Mouse (Mus musculus): ENCODE data around the gene P2rx1. TPM values are rescaled to one million over a fixed set of nuclear protein-coding genes. Genes with fewer than 3 reads are reported as not detected.
A peak's percentile ranks its signal among the peaks of the same experiment; 100 is the strongest.

P2rx1 gene
- polyA plus RNA-seq, 1 experiment from 2014 or later, result 1.9 TPM

DNA sequence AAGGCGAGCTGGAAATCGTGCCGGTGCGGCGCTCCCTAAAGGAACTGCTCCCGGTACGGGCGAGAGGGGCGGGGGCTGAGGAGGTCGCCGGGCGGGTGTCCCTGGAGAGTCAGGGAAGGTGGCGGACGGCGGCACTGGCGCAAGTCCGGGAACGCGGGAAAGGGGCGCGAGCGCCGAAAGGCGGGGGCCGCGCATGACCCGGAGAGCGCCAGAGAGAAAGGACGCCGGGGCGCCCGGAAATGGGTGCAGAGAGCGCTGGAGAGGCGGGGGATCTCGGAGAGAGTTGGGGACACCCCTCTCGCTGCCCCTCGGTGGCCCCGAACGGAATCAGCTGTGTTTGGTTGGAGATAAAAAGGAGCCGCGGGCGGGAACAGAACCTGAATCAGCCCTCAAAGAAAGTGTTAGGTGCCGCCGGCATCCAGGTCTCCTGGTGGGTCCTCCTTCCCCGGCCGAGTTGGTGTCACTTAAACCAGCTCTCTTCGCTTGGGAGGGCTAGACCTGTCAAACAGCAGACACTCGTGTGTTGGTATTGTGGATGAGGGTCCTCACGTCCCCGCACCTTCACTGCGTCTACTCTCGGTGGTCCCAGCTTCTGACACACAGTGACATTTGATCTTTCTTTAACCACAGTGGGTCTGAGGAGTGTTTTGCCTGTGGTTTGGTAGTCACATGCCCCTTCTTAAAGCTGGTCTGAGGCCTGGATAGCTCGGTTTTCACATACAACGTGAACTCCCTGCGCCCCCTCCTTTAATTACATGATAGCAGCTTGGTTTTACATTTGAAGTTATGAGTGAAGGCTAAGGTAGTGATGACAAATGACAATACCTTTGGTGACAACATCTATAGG is 49.4 kb downstream of the P2rx1 start:
- H3K4me3 ChIP-seq (ENCODE audit: low read depth, low read length), result peak overlapping the region; percentile 87
- peaks cover 31% of the 10 kb centered on the region for H3K36me3 ChIP-seq (ENCODE audit: insufficient read depth)
- WGBS, result 1% methylated on average over 55 of the region's 55 CpGs
- DNase-seq, result peak; percentile 59
- TF ChIP-seq CTCF (IDR thresholded peaks at IDR 0.05; ENCODE audit: low read depth), result no peak
- H3K27ac ChIP-seq (ENCODE audit: low read depth), result peak overlapping the region; percentile 88
- peak overlapping the region; percentile 84 for H3K4me2 ChIP-seq
- peak; percentile 73 for ATAC-seq (ENCODE audit: insufficient read depth)
- peak overlapping the region; percentile 88 for H3K9ac ChIP-seq
- H3K4me1 ChIP-seq (ENCODE audit: insufficient read depth), result 0 out of 2 replicates have a peak, but pooled peaks cover 6% of the 10 kb centered on the region
- no peaks in the 10 kb centered on the region for H3K27me3 ChIP-seq (ENCODE audit: insufficient read depth, low read length)
- H3K9me3 ChIP-seq (ENCODE audit: low read depth, low read length), result no peaks in the 10 kb centered on the region

DNA sequence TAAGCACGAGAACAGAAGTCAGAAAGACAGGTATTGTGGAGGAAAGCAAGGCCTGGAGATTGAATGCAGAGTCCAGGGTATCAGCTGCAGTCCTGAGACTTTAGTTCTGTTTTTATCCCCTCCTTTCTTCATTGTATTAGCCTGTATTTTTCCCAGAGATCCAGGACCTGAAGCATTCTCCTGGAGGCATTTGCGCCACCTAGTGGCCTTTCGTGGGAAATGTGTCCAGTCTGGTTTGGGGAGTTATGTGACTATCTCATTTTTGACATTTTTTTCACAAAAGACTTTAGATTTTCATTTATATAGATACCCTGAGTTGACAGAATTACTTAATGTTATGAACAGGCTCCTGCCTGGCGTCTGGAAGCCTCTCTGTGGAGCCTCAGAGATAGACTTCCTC is 50.4 kb downstream of the P2rx1 start:
- Histone ChIP-seq H3K9ac (no peak overlapping the region), H3K4me1 (ENCODE audit: insufficient read depth) (0 out of 2 replicates have a peak, but pooled peaks cover 6% of the 10 kb centered on the region), H3K27ac (ENCODE audit: low read depth) (no peak overlapping the region), H3K27me3 (ENCODE audit: insufficient read depth, low read length) (no peaks in the 10 kb centered on the region), H3K4me2 (peak overlapping the region; percentile 84), H3K4me3 (ENCODE audit: low read depth, low read length) (peak overlapping the region; percentile 87; the same call in 1 of the 2 replicates), H3K36me3 (ENCODE audit: insufficient read depth) (peaks cover 41% of the 10 kb centered on the region), H3K9me3 (ENCODE audit: low read depth, low read length) (no peaks in the 10 kb centered on the region)
- DNase-seq (peak; percentile 96), ATAC-seq (ENCODE audit: insufficient read depth) (no peak)
- 0% methylated on average over 4 of the region's 4 CpGs for WGBS
- TF ChIP-seq CTCF (IDR thresholded peaks at IDR 0.05; ENCODE audit: low read depth), result peak; percentile 87

- Histone ChIP-seq H3K9me3 (ENCODE audit: low read depth, low read length) (no peaks in the 10 kb centered on the region), H3K27ac (ENCODE audit: low read depth) (no peak overlapping the region), H3K9ac (no peak overlapping the region), H3K4me2 (no peak overlapping the region), H3K36me3 (ENCODE audit: insufficient read depth) (peaks cover 70% of the 10 kb centered on the region), H3K4me3 (ENCODE audit: low read depth, low read length) (no peak overlapping the region), H3K27me3 (ENCODE audit: insufficient read depth, low read length) (no peaks in the 10 kb centered on the region), H3K4me1 (ENCODE audit: insufficient read depth) (0 out of 2 replicates have a peak, but pooled peaks cover 6% of the 10 kb centered on the region)
- ATAC-seq (ENCODE audit: insufficient read depth), result no peak
- no peak for DNase-seq
- TF ChIP-seq CTCF (IDR thresholded peaks at IDR 0.05; ENCODE audit: low read depth), result no peak
- 88% methylated on average over 1 of the region's 1 CpGs for WGBS
Observed at GRCm38 (mm10) chr11:73052795-73053194, 53.9 kb downstream of the P2rx1 start.

- H3K27me3 ChIP-seq (ENCODE audit: insufficient read depth, low read length), result no peaks in the 10 kb centered on the region
- no peak for TF ChIP-seq CTCF (IDR thresholded peaks at IDR 0.05; ENCODE audit: low read depth)
- no peaks in the 10 kb centered on the region for H3K9me3 ChIP-seq (ENCODE audit: low read depth, low read length)
- 61% methylated on average over 5 of the region's 5 CpGs for whole genome bisulfite sequencing
- H3K9ac ChIP-seq, result no peak overlapping the region
- H3K4me3 ChIP-seq (ENCODE audit: low read depth, low read length), result no peak overlapping the region
- DNase-seq, result no peak
- no peak overlapping the region for H3K27ac ChIP-seq (ENCODE audit: low read depth)
- no peak for ATAC-seq (ENCODE audit: insufficient read depth)
- H3K36me3 ChIP-seq (ENCODE audit: insufficient read depth), result peaks cover 70% of the 10 kb centered on the region
- H3K4me1 ChIP-seq (ENCODE audit: insufficient read depth), result no peaks in the 10 kb centered on the region
- H3K4me2 ChIP-seq, result no peak overlapping the region
Observed at GRCm38 (mm10) chr11:73057701-73058100, 58.8 kb downstream of the P2rx1 start.

DNA sequence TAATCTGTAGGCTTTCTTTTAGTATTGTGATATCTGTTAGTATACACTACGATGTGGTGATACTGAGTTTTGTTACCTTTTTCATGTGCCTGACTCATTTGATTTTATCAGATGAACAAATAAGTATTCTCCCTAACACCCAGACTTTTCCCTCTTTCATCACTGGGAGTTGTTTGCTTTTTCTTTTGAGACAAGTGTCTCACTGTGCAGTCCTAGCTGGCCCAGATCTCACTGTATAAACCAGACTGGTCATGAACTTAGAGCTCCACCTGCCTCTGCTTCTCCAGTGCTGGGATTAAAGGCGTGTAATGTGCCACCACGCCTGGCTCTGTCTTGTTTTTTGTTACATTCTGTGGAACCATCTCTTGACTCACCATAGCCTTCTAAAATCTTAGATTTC is 60.7 kb downstream of the P2rx1 start:
- Histone ChIP-seq H3K4me1 (ENCODE audit: insufficient read depth) (no peaks in the 10 kb centered on the region), H3K4me3 (ENCODE audit: low read depth, low read length) (no peak overlapping the region), H3K36me3 (ENCODE audit: insufficient read depth) (peaks cover 59% of the 10 kb centered on the region), H3K4me2 (no peak overlapping the region), H3K27me3 (ENCODE audit: insufficient read depth, low read length) (no peaks in the 10 kb centered on the region), H3K9ac (no peak overlapping the region), H3K9me3 (ENCODE audit: low read depth, low read length) (no peaks in the 10 kb centered on the region), H3K27ac (ENCODE audit: low read depth) (no peak overlapping the region)
- DNase-seq, result no peak
- WGBS, result 71% methylated on average over 3 of the region's 3 CpGs
- no peak for ATAC-seq (ENCODE audit: insufficient read depth)
- no peak for TF ChIP-seq CTCF (IDR thresholded peaks at IDR 0.05; ENCODE audit: low read depth)

GRCm38 (mm10) chr11:73061413-73061812 is 62.5 kb downstream of the P2rx1 start:
- H3K27me3 ChIP-seq (ENCODE audit: insufficient read depth, low read length), result no peaks in the 10 kb centered on the region
- H3K9me3 ChIP-seq (ENCODE audit: low read depth, low read length), result no peaks in the 10 kb centered on the region
- peaks cover 51% of the 10 kb centered on the region for H3K36me3 ChIP-seq (ENCODE audit: insufficient read depth)
- no peak for ATAC-seq (ENCODE audit: insufficient read depth)
- H3K4me1 ChIP-seq (ENCODE audit: insufficient read depth), result no peaks in the 10 kb centered on the region
- no peak overlapping the region for H3K4me2 ChIP-seq
- 94% methylated on average over 3 of the region's 3 CpGs for WGBS
- H3K4me3 ChIP-seq (ENCODE audit: low read depth, low read length), result no peak overlapping the region
- no peak for TF ChIP-seq CTCF (IDR thresholded peaks at IDR 0.05; ENCODE audit: low read depth)
- no peak overlapping the region for H3K9ac ChIP-seq
- no peak for DNase-seq
- no peak overlapping the region for H3K27ac ChIP-seq (ENCODE audit: low read depth)

Small RNA genes within 50 kb of the gene (microRNA-seq; reads per million reads assigned to microRNA genes)
- not detected for gene Gm44467 (ENCODE audit: borderline number of aligned reads)

Other genes starting within 250 kb of the P2rx1 start
- gene Cyb5d2, start 203.0 kb upstream of the P2rx1 start, polyA plus RNA-seq (2014; fragmentation: Nextera tagmentation; extraction: Ambion mirVana), result 4.3 and 4.7 TPM in 2 replicates
- 12.2 and 12.6 TPM in 2 replicates for gene Zzef1, start 202.9 kb upstream of the P2rx1 start, polyA plus RNA-seq (2014; fragmentation: Nextera tagmentation; extraction: Ambion mirVana)
- gene Atp2a3, start 37.9 kb upstream of the P2rx1 start, polyA plus RNA-seq (2014; fragmentation: Nextera tagmentation; extraction: Ambion mirVana), result 7.4 and 7.6 TPM in 2 replicates
- 3.2 and 3.5 TPM in 2 replicates for gene Camkk1, start 19.9 kb downstream of the P2rx1 start, polyA plus RNA-seq (2014; fragmentation: Nextera tagmentation; extraction: Ambion mirVana)
- 12.3 and 13.2 TPM in 2 replicates for gene Ncbp3, start 48.7 kb downstream of the P2rx1 start, polyA plus RNA-seq (2014; fragmentation: Nextera tagmentation; extraction: Ambion mirVana)
- gene Itgae, start 91.5 kb downstream of the P2rx1 start, polyA plus RNA-seq (2014; fragmentation: Nextera tagmentation; extraction: Ambion mirVana), result 0.38 and 0.55 TPM in 2 replicates
- 23.2 and 23.3 TPM in 2 replicates for gene Haspin, start 139.2 kb downstream of the P2rx1 start, polyA plus RNA-seq (2014; fragmentation: Nextera tagmentation; extraction: Ambion mirVana)
- gene P2rx5, start 161.3 kb downstream of the P2rx1 start, polyA plus RNA-seq (2014; fragmentation: Nextera tagmentation; extraction: Ambion mirVana), result 0.15 and 0.21 TPM in 2 replicates
- gene Emc6, start 177.9 kb downstream of the P2rx1 start, polyA plus RNA-seq (2014; fragmentation: Nextera tagmentation; extraction: Ambion mirVana), result 118 and 135 TPM in 2 replicates
- gene Tax1bp3, start 178.0 kb downstream of the P2rx1 start, polyA plus RNA-seq (2014; fragmentation: Nextera tagmentation; extraction: Ambion mirVana), result 252 and 263 TPM in 2 replicates
- 11.4 and 12.7 TPM in 2 replicates for gene Ctns, start 199.9 kb downstream of the P2rx1 start, polyA plus RNA-seq (2014; fragmentation: Nextera tagmentation; extraction: Ambion mirVana)
- gene Shpk, start 200.4 kb downstream of the P2rx1 start, polyA plus RNA-seq (2014; fragmentation: Nextera tagmentation; extraction: Ambion mirVana), result 0.93 and 1.3 TPM in 2 replicates
- gene Trpv1, start 235.2 kb downstream of the P2rx1 start, polyA plus RNA-seq (2014; fragmentation: Nextera tagmentation; extraction: Ambion mirVana), result not detected in 2 replicates